Mouse (Mus musculus): Measurements from ENCODE around the gene Spock1.

Gene Spock1

DNA sequence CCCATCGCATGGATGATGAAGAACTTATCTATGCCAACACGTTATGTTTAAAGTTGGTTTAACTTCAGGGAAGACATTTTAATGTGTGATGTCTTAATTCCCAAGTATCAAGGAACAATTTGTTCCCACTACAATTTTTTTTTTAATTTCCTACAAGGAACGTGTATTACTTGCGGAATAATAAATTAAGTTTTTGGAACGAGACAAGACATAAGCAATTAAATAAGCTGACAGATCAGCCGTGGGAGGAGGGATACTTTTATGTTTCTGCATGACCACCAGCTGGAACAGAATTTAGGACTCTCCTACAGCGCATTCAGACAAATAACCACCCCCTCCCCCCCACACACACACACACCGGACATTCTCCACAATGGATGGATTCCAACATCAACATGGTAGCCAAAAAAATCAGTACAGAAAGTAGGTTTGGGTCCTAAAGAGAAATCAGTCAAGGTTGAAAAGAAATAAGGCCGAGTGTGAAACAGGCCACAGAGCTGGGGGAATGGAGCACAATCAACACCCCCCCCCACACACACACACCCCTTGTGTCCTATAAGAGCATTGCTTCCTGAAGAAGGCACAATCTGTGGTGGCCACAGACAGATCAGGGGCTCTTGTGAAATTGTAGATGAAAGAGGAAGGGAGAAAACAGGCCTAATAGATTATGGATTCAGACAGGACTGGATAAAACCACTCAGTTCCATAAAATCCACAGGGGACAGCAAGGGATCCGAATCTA is 111.0 kb downstream of the Spock1 start:
- DNase-seq, result peak; percentile 21

DNA sequence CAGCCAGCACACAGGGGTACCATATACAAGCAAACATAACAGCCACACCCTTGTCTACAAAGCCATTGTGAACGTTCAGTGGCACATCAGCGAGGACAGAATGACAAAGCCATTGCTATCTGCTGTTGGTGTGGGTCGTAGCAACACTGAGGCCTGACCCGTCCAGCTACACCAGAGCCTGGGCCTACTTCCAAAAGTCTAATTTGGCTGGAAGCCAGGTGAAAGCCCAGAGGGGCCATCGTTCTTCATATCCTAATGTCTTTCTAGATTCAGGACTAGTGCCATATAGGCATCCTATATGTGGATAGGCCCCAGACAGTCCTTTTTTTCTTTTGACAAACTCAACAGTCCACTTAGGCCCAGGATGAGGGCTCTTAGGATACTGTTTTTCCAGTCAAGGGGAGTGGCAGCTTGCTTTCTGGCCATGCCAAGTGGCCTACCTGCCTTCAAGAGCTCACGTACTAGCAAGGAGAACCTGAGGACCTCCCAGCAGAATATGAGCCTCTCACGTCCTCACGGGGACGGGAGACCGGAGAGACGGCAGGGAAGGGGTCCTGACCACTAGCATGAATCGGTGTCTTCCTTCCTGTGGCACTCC is 114.4 kb downstream of the Spock1 start:
- DNase-seq, result peak; percentile 57

DNA sequence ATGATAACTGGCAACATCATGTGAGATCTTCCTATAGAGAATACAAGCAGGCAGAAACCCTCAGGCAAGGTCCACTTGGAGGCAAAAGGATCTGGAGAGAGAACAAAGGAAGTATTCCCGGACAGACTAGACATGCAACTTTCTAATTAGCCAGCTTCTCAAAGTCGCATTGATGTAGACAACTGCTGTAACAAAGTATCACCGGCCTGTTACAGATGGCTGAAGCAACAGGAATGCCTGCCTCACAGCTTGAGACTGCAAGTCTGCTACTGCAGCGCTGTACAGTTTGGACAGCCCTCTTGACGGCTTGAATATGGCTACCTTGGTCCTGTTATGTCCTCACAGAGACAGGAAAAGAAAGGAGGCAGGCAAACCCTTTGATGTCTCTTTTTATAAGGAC is 118.3 kb downstream of the Spock1 start:
- no peak for DNase-seq

DNA sequence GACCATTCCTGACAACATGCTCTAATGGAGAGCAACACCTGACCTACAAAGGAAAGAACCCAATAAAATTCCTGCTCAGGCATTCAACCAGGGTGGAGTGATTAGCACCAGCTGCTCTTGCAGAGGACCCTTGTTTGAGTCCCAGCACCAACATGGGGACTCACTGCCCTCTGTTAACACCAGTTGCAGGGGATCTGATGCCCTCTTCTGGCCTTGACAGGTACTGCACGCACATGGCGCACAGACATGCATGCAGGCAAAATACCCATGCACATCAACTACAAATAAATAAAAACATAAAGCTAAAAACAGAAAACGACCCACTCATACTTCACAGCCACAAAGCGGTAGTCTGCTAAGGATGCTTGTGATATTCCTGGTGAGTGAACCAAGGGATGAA is 119.8 kb downstream of the Spock1 start:
- DNase-seq, result no peak

DNA sequence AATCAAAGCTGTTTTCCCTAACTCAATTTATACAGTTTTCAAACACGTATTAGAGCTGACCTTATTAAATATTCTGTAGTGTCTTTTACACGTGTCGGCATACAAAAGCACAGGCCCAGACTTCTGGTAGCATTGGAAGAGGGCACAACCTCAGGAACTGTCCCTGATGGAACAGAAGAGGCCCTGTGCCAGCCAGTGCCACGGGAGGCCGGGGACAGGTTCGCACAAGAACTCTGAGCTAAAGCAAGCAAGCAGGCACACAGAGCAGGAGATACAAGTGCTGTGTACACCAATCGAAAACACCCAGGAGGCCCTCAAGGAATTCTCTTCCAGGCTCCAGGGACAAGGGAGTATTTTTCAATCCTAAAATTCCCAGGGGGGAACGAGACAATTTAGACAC is 121.9 kb downstream of the Spock1 start:
- no peak for DNase-seq

DNA sequence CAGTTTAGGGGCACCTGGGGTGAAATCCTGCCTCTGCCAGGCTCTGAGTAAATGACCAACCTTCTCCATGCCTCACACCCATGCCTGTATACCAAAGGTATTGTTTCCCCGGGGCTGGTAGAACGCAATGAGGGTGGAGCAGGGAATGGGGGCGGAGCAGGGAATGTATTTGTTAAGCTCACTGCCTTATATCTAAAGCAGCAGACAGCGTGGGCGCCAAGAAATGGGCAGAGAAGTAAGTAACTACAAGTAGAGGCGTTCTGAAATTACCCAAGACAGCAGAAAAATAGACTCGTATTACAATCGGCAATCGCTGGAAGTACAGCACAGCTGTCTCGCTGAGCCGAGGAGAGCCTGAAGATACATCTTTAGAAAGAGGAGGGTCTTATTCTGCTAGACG is 125.2 kb downstream of the Spock1 start:
- DNase-seq, result no peak

DNA sequence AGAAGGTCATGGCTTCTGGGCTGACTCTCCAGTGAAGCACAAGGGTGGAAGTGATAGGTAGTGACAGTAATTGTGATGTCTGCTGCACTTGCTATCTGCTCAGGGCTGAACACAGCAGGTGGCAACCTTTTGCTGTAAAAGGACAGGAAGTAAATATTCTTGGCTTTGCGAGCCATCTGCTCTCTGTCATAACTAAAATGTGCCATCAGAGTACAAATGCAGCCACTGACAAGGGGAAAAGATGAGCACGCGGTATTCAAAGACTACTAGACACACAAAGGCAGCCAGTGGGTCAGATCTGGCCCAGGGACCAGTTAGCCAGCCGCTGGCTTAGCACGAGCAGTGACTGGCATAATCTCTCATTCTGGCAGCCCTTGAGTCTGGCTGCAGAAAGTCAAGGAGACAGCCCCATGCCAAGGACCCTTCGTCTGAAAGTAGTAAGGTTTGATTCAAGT is 126.0 kb downstream of the Spock1 start:
- no peak for DNase-seq

DNA sequence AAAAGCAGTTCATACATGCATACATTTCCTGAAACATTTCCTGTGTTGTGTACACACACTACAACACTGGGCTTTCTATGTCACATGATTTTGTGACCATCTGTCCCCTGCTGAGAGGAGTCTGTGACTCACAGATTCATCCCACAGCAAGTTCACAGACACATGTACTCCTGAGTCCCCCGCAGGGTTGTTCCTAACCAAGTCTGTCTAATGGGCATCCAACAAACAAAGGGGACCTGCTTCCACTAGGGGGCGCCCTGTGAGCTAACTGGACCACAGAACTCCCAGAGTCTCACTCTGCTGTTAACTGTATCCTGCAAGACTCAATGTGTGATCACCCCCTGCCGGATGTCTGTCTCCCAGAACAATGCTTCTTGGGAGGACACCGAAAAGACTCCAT is 129.0 kb downstream of the Spock1 start:
- DNase-seq, result peak; percentile 25

DNA sequence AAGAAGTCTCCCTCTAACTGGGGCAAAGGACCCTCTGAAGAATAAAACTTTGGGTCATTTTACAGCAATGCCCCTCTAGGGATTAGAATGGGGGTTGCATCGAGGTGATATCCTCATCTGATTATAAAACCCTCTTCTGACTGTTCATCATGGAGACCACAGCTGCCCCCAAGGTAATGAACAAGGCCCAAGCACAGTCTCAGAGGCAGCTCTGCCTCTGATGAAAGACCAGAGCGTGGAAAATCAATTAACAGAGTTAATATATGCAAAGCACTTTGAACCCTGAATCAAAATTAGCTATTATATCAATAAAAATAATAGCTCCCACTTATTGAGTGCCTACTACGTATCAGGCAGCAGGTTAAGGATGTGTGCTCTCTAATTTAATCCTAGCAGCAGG is 129.6 kb downstream of the Spock1 start:
- no peak for DNase-seq

DNA sequence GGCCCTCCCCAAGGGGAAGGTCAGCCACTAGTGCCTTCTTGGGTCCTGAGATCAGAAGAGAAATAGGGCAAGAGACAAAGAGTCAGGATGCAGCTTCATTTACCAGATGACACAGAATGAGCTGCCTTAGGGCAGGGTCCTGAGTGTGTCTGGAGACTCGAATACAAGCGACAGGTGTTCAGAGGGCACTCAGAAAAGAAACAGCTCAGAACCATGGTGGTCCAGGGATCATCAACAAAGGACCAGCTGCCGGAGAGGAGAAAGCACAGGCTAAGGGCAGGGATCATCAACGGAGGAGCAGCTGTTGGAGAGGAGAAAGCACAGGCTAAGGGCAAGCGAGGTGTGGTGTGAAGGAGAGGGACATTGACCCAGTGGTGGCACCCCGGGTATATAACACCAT is 136.1 kb downstream of the Spock1 start:
- DNase-seq, result no peak

DNA sequence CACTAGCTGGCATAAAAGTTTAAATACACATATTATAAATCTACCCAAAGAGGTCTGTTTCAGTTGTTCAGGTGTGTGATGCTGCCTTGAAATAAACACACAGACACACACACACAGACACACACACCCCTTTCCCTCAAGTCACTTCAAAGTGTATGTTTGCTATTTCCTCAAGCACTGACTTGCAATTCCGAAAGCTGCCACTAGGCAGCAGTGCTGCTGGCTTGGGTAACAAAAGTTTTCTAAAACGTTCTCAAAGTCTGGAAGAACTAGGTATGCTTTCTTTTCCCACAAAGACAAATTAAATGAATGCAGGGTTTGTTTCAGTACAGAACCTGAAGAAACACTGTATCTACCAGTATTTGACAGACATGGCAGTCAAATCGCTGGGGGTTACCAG is 141.4 kb downstream of the Spock1 start:
- DNase-seq, result peak; percentile 42

DNA sequence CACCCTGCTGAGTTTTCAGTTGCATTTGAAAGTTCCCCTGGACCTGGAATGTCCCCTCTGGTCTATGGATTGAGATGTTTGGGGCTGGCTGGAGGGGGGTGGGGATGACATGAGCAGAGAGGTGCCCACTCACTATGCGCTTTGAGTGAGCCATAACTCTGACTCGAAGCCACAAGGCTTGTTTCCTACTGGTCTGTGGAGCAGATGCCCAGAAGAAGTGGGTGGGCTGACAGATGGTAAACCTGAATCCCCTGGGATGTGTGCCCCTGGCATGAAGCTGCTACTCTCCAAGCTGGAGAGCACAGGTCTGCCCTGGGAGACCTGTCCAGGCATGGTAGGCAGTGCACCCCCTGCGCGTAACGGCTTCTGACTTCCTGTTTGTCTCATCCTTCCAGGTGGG is 147.0 kb downstream of the Spock1 start:
- DNase-seq, result no peak

DNA sequence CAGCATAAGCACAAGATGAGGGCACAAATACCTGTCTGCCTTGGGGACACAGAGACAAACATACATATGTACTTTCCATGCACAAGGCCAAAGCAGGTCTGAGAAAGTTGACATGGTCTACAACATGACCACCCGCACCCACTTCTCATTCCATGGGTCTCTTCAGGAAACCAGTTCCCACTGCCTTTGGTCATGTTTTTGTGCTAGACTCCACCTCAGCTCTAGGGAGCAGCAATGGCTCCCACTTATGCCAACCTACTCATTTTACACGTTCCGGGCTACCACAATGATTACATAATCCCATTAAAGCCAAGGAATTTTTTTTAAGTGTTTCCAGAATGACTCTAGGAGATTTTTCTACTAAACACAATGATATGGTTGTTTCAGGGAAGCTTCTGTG is 147.5 kb downstream of the Spock1 start:
- no peak for DNase-seq

DNA sequence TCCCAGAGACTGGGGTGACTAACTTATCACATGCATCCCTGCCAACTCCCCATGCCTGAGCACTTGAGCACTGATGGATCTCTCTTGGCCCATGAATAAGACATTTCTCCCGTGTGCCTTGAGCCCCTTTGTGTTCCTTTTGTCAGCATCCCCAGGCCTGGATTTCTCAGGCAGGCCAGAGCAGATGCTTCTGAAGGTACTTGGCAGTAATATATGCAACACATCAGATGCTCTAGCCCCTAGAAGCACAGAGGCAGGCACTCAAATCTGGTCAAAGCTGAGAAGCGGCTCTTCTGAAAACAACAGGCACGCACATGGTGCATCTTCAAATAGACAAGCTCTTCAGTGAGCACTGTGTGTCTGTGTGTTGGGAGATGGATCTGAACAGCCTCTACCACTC is 151.8 kb downstream of the Spock1 start:
- DNase-seq, result no peak

DNA sequence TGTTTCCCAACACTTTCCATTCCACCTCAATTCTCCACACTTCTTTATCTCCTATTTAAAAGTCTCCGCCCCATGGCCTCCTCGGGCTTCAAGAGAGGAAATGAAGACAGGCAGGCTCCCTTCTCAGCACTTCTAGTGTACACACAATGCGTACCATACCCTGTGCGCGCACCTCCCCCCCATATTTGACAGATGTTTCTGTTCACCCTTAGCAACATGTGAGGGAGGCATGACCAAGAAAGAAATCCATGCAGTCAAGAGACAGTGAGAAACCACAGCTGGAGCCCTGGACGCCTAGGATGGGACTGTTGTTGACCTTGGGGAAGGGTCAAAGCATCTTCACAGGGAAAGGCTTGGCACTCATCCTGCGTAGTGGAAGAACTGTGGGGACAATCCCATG is 157.3 kb downstream of the Spock1 start:
- DNase-seq, result peak; percentile 21

DNA sequence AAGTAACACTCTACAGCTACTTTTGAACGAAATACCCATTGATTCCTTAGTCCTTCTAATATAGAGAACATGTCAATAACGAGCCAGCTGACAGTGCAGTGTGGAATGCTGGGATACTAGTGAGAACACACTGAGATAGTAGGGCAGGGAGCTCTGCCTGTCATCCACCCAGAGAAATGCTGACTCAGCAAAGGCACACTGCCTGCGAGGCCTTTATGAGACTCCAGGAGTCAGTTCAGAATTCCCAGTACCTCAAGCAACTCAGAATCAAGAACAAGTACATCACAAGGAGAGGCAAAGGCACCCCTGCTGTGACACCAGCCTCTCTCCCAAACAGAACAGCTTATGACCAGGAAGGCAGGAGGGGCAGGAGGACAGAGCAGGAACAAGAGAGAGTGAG is 163.5 kb downstream of the Spock1 start:
- DNase-seq, result no peak

DNA sequence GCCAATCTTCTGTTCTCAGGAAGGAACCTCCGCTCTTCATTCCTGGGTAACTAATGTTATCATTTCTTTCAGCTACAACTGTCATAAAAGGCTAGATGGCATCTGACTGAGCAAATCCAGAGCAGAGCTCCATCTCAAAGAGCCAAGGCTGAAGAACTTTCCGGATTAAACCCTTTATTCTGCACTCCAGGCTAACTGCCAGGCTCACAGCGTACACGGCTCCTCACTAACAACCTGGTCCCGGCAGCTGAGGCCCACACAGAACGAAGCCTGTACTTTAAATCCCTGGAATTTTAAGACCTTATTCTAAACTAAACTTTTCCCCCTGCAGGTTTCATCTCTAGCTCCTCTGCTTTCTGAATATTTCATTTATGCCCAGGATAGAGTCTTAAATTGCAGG is 166.9 kb downstream of the Spock1 start:
- DNase-seq, result no peak

DNA sequence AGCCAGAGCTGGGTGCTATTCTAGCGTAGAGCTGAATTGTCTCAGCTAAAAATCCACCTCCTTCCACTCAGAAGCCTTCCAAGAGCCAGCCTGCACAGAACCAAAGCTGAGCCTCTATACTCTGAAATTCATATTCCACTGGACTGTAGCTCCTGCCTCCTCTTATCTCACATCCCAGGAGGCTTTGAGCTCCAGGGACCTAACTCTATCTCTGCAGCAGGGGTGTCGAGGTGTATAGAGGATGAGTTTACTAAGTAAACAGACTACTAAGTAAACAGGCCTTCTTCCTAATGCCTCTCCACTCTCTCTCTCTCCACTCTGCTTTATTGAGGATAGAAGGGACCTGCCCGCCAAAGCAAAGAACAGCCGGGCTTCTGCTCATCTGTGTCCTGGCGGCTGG is 167.7 kb downstream of the Spock1 start:
- no peak for DNase-seq

DNA sequence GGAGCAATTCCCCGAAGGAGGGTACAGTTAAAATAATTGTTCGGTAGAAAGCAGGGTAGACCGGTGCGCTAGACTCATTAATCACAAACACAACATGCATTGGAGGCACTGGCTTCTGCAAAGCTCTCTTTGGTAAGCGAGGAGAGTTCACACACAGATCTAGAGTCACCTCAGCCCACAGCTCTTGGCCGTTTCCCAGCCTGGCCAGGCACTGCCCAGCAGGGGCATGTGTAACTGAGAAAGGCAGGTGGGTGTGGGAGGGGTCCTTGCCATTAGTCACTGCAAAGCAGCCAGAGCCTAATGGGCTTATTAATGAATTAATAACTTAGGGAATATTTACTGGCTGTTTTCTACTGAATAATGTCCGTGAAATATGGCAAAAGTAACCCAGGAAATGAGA is 172.1 kb downstream of the Spock1 start:
- DNase-seq, result no peak

DNA sequence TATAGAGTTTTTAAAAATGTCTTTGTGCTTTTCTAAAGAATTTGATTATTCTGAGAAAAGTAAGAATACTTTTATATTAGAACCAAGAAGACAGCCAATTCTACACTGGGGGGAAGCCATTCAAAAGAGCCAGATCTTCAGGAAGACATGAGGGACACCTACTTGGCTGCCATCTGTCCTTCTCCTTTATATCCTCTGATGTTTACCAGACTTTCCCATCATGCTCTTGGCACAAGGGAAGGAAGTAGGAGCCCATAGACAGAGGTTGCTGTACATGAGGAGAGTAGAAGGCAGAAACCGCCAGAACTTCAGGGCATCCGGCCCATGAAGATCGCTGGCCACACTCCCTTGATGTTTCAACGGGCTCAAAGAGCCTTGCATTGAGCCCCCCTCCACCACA is 173.6 kb downstream of the Spock1 start:
- DNase-seq, result no peak

DNA sequence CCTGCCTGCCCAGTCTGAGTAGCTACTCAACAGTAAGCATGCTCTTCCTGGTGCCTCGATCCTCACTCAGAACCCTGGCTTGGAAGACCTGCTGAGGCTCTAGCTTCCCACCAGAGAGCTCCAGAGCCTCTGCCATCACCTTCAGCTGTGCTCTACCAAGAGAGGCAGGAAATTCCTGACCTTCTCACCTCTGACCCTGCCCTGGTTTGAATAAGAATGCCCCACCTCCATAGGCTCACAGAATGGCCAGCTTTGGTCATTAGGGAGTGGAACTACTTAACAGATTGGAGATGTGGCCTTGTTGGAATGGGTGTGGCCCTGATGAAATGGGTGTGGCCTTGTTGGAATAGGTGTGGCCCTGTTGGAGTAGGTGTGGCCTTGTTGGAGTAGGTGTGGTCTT is 174.6 kb downstream of the Spock1 start:
- DNase-seq, result no peak

DNA sequence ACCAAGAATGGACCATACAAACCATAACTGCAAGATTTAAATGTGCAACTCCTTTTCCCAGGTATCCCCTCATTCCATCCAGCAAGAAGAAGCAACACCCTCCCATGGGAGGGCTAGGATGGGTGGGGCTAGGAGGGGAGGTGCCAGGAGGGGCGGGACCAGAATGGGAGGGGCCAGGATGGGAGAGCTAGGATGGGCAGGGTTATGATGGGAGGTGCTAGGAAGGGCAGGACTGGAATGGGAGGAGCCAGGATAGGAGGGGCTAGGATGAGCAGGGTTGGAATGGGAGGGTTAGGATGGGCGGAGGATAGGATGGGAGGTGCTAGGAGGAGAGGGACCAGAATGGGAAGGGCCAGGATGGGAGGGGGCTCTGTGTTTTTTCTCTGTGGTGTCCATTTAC is 175.9 kb downstream of the Spock1 start:
- DNase-seq, result no peak

DNA sequence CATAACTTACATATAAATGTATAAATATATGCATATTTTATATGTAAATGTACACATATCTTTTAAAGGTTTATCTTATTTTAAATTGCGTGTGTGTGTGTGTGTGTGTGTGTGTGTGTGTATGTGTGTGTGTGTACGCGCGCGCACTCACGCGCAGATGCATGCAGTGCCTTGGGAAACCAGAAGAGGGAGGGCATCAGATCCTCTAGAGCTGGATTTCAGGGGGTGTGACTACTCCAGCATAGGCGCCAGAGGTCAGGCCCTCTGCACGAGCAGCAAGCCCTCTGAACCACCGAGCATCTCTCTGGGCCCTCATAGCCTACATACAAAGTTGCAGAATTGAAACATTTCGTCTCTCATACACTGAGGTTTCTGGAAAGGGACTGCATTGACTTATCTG is 180.4 kb downstream of the Spock1 start:
- no peak for DNase-seq

DNA sequence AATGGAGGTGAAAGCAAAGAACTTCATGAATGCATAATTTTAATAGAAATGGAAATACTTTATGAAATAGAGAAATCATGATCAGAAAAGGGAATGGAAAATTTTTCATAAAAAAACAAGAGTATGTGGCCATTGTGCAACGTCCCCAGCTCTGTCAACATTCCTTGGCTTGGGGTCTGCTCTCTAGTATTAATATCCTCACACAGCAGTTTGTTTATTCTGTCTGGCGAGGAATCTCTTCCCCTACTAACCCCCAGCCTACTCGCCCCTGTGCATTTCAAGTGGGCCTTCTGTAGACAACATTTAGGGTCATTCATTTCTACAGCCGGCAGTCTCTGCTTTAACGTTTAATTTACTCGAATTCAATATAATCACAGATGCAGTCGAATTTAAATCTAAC is 181.5 kb downstream of the Spock1 start:
- no peak for DNase-seq

DNA sequence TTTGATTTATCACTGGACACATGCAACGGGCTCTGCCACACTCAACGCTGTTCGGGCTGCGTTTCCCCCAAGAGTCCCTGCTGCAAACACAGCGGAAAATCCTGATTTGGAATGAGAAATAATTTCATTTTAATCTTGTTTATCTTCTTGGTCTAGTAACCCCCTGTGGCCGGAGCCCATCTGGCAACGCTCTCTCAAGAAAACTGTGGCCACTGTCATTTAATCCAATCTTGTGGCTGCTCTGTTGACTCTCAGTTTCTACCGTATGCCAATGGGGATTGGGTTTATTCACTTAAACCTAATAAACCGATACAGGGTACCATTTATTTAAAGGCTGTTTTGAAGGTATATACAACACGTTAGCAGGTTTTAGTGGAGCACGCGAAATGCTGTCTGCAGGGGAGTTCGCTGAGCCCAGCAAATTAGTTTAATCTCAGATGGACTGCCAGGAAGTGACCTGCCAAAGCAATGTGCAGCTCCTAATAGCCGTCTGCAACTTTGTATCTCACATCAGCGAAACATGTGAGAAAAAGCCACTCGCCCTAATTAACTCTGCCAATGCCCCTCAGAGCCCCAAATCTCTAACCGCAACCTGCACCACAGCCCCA is 185.7 kb downstream of the Spock1 start:
- DNase-seq, result peak; percentile 8

Data from kidney, postnatal 10 days (tissue).